Mouse (Mus musculus) midbrain, embryonic 14.5 days (tissue): ENCODE data around the gene Adamts7. TPM values are rescaled to one million over a fixed set of nuclear protein-coding genes. Genes with fewer than 3 reads are reported as not detected.

Experiments
- ATAC-seq: fragments of 200-750 bp; cut with Nextera tagmentation; 2 replicates; pipeline ENCODE4 v1.8.0; 2017; ENCODE audit warnings: moderate number of reproducible peaks, moderate library complexity; ENCODE audit not compliant: low FRiP score, low TSS enrichment
- DNase-seq: peaks from one replicate; pipeline ENCODE4 v3.0.0-alpha.2; 2015
- H3K27ac ChIP-seq: fragments of 300-500 bp; sonication (generic); replicated peaks from 2 replicates; pipeline ENCODE4 v1.5.1; 2014; ENCODE audit warnings: mild to moderate bottlenecking, low read depth, low read length, moderate library complexity
- H3K27me3 ChIP-seq: fragments of 300-500 bp; sonication (generic); 2 replicates; pipeline ENCODE4 v1.6.1; 2014; ENCODE audit warnings: low read length, control low read depth, mixed read lengths; ENCODE audit not compliant: control insufficient read depth, insufficient read depth
- H3K36me3 ChIP-seq: fragments of 300-500 bp; sonication (generic); 2 replicates; pipeline ENCODE4 v1.6.1; 2014; ENCODE audit warnings: low read length, control low read depth; ENCODE audit not compliant: control insufficient read depth, insufficient read depth
- H3K4me1 ChIP-seq: fragments of 300-500 bp; sonication (generic); 2 replicates; pipeline ENCODE4 v1.6.1; 2014; ENCODE audit warnings: mild to moderate bottlenecking, antibody characterized with exemption, low read length, control low read depth; ENCODE audit not compliant: control insufficient read depth, insufficient read depth
- H3K4me2 ChIP-seq: fragments of 300-500 bp; sonication (generic); 2 replicates; pipeline ENCODE4 v1.6.1; 2014; ENCODE audit warnings: mild to moderate bottlenecking, low read length, moderate library complexity
- H3K4me3 ChIP-seq: fragments of 300-500 bp; sonication (generic); replicated peaks from 2 replicates; pipeline ENCODE4 v1.5.1; 2014; ENCODE audit warnings: low read depth, low read length
- H3K9ac ChIP-seq: fragments of 300-500 bp; sonication (generic); replicated peaks from 2 replicates; pipeline ENCODE4 v1.6.1; 2014; ENCODE audit warnings: mild to moderate bottlenecking, low read length, moderate library complexity
- H3K9me3 ChIP-seq: fragments of 300-500 bp; sonication (generic); 2 replicates; pipeline ENCODE4 v1.6.1; 2016; ENCODE audit warnings: low read length, control low read depth, mixed read lengths; ENCODE audit not compliant: control insufficient read depth
- WGBS: fragments of 180-500 bp; shearing (Covaris S2); extraction: QIAGEN DNeasy Blood & Tissue Kit; methylation state at CpG from one replicate; pipeline ENCODE4 v1.1.7; 2014; 5-methylcytosine and 5-hydroxymethylcytosine counted together
- polyA plus RNA-seq: library from polyadenylated mRNA; unstranded; fragments of >200 nt; fragmentation: Nextera tagmentation; extraction: Ambion mirVana; gene quantifications from 2 replicates; pipeline ENCODE4 v1.2.1, GENCODE M21; 2014

The Adamts7 gene
- polyA plus RNA-seq, 1 experiment from 2014 or later = 10.7 TPM

DNA sequence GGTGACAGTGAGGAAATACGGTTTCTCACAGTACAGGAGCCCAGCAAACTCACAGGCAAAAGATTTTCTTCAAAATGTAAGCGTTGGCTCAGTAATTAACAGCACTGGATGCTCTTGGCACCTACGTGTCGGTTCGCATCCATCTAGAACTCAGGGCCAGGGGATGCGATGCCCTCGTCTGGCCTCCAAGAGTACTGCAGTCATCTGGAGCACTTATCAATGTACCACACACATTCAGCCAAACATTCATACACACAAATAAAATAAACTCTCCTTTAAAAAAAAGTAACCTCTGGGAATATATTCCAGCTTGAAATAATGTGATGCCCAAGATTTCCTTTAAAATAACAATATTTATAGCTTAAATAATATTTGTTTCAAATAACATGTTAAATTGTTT is 78.7 kb downstream of the Adamts7 start:
- DNase-seq = no peak
- no peak overlapping the region for H3K4me3 ChIP-seq
- H3K9ac ChIP-seq = no peak overlapping the region
- H3K9me3 ChIP-seq = no peaks in the 10 kb centered on the region
- ATAC-seq = no peak
- peaks cover 9% of the 10 kb centered on the region; the same call in 1 of the 2 replicates for H3K36me3 ChIP-seq
- no peak overlapping the region for H3K27ac ChIP-seq
- no peak overlapping the region for H3K4me2 ChIP-seq
- 69% methylated on average over 7 of the region's 7 CpGs for WGBS
- H3K27me3 ChIP-seq = no peaks in the 10 kb centered on the region
- H3K4me1 ChIP-seq = no peaks in the 10 kb centered on the region

DNA sequence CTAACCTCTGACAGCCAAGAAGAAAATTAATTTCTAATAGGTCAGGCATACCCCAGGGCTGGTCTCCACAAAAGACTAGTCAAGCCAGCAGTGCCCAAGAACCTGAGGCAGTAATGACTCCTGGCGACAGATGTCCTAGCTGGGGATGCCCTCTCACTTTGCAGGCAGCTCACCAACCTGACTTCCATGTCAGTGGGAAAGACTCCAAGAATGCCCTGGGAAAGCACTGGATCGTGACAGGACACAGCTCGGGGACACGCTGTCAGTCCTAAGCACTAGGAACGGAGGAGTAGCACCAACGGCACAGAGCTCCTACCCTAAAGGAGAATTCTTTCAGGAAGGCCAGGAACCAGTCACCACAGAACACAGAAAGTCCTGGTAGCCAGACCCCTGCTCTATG is 79.4 kb downstream of the Adamts7 start:
- Histone ChIP-seq H3K9me3 (no peaks in the 10 kb centered on the region), H3K27ac (no peak overlapping the region), H3K4me2 (no peak overlapping the region), H3K36me3 (peaks cover 9% of the 10 kb centered on the region; the same call in 1 of the 2 replicates), H3K9ac (no peak overlapping the region), H3K4me3 (no peak overlapping the region), H3K4me1 (no peaks in the 10 kb centered on the region), H3K27me3 (no peaks in the 10 kb centered on the region)
- ATAC-seq (no peak), DNase-seq (no peak)
- WGBS = 83% methylated on average over 6 of the region's 6 CpGs

DNA sequence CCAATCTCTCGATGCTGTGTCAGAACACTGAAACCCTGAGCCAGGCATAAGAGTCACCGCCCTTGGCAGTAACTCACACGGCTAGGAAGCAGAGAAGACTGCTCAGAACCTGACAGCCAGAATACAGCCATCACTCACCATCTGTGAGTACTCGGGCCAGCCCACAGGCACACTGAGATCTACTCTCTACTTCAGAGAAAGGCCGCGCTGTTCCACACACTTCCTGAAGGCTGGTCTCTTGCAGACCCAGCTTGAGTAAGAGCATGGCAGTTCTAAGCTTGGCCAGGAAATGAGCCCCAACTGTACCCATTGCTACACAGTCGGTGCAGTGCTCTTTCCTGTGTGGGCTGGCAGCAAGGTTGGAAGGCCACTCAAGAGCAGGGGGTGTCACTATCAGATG is 80.0 kb downstream of the Adamts7 start:
- Histone ChIP-seq H3K27me3 (no peaks in the 10 kb centered on the region), H3K4me1 (no peaks in the 10 kb centered on the region), H3K27ac (no peak overlapping the region), H3K4me3 (no peak overlapping the region), H3K9ac (no peak overlapping the region), H3K9me3 (no peaks in the 10 kb centered on the region), H3K4me2 (no peak overlapping the region), H3K36me3 (0 out of 2 replicates have a peak, but pooled peaks cover 4% of the 10 kb centered on the region)
- DNase-seq (no peak), ATAC-seq (no peak)
- whole genome bisulfite sequencing = 90% methylated on average over 7 of the region's 7 CpGs

DNA sequence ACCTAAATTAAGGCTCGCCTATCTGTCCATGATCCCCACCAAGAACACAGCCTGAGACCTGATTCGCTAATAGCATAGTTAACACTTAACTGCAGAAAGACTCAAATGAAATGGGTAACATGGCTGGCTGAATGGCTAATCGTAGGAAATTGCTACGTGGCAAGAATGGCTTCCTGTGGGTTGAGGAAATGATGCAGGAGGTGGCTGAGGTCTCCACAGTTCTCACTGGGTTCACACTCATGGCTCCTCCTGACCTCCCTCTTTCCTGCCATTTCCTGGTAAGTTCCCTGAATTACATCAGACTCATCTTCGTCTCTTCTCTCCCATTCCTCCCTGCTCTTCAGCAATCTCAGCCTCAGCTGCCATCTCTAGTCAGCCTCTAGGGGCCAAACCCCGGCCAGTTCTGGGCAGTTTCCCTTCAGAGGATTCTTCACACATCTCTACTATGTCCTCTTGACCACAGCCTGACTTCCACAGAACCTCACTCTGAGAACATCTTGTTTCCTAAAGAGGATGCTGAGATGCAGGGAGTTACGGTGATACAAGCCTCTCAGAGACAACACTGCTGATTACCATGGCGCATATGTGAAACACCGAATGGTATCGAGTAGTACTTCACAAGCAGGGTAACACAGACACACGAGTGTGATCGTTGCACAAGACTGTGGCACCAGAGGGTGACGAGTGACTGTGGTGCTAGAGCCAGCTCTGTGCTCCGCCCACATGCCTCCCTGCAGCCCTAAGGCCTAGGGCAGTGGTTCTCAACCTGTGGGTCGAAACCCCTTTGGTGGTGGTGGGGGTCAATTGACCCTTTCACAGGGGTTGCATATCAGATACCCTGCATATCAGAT is 81.7 kb downstream of the Adamts7 start:
- DNase-seq = no peak
- Histone ChIP-seq H3K4me3 (no peak overlapping the region), H3K9ac (no peak overlapping the region), H3K27me3 (no peaks in the 10 kb centered on the region), H3K4me1 (no peaks in the 10 kb centered on the region), H3K36me3 (0 out of 2 replicates have a peak, but pooled peaks cover 8% of the 10 kb centered on the region), H3K4me2 (no peak overlapping the region), H3K9me3 (no peaks in the 10 kb centered on the region), H3K27ac (no peak overlapping the region)
- WGBS = 93% methylated on average over 15 of the region's 15 CpGs
- ATAC-seq = no peak

DNA sequence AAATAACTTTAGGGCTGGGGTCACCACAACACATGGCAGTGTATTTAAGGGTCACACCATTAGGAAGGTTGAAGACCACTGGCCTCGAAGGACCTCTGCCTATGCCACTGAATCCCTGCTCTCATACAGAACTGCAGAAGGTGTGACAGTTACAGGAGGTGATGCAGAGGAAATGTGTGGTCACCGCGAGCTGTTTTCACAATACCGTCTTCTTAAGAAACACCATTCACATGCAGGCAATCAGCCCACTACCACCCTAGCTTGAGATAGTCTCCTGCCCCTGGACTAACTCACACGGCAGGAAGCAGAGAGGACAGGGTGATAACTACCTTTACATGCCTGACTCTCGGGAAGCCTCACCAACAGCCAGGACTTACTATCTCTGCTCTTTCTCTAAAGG is 82.3 kb downstream of the Adamts7 start:
- H3K9ac ChIP-seq = no peak overlapping the region
- H3K4me3 ChIP-seq = no peak overlapping the region
- ATAC-seq = no peak
- no peak overlapping the region for H3K4me2 ChIP-seq
- 96% methylated on average over 6 of the region's 6 CpGs for WGBS
- no peaks in the 10 kb centered on the region for H3K27me3 ChIP-seq
- H3K36me3 ChIP-seq = 0 out of 2 replicates have a peak, but pooled peaks cover 8% of the 10 kb centered on the region
- no peaks in the 10 kb centered on the region for H3K4me1 ChIP-seq
- H3K27ac ChIP-seq = no peak overlapping the region
- no peak for DNase-seq
- no peaks in the 10 kb centered on the region for H3K9me3 ChIP-seq

DNA sequence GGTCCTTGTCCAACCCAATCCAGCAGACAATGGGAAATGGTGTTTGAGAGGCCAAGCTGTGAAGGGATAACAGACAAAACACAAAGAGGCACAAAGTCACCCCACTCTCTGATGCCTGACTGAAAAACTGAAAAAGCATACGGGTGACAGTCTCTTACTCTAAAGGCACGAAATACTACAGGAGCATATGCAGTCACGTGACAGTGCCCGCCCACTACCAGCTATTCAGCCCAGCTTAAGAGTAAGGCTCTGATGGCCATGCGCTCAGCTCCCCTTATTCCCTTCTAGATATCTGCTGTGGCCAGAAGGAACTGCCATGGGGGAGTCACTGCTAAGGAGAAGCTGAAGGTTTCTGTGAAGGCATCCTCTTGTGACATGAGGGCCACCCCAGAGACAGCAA is 82.9 kb downstream of the Adamts7 start:
- H3K9me3 ChIP-seq = no peaks in the 10 kb centered on the region
- DNase-seq (no peak), ATAC-seq (no peak)
- H3K9ac ChIP-seq = no peak overlapping the region
- no peak overlapping the region for H3K27ac ChIP-seq
- WGBS = 94% methylated on average over 5 of the region's 5 CpGs
- no peak overlapping the region for H3K4me2 ChIP-seq
- H3K27me3 ChIP-seq = no peaks in the 10 kb centered on the region
- no peak overlapping the region for H3K4me3 ChIP-seq
- H3K4me1 ChIP-seq = no peaks in the 10 kb centered on the region
- H3K36me3 ChIP-seq = 0 out of 2 replicates have a peak, but pooled peaks cover 5% of the 10 kb centered on the region

DNA sequence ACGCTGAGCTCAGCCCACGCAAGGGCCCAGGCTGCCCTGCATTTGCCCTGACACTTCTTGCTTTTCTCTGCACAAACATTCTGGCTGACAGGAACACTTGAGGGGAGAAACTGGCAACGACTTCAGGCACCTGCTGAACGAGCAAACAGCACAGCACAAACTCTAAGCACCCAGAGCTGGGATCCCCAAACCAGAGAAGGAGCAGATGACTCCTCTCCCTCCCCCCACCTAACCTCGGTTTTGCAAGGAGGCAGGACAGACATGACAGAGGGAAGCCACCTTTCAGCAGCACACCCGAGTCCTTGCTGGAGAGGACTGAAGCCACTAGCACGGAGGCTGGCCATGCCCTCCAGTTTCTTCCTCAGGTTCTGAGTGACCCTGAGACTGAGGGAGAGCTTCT is 84.4 kb downstream of the Adamts7 start:
- Histone ChIP-seq H3K27ac (no peak overlapping the region), H3K27me3 (no peaks in the 10 kb centered on the region), H3K9me3 (no peaks in the 10 kb centered on the region), H3K4me3 (no peak overlapping the region), H3K9ac (no peak overlapping the region), H3K36me3 (0 out of 2 replicates have a peak, but pooled peaks cover 3% of the 10 kb centered on the region), H3K4me1 (no peaks in the 10 kb centered on the region), H3K4me2 (no peak overlapping the region)
- ATAC-seq = no peak
- WGBS = 81% methylated on average over 7 of the region's 7 CpGs
- DNase-seq = no peak

DNA sequence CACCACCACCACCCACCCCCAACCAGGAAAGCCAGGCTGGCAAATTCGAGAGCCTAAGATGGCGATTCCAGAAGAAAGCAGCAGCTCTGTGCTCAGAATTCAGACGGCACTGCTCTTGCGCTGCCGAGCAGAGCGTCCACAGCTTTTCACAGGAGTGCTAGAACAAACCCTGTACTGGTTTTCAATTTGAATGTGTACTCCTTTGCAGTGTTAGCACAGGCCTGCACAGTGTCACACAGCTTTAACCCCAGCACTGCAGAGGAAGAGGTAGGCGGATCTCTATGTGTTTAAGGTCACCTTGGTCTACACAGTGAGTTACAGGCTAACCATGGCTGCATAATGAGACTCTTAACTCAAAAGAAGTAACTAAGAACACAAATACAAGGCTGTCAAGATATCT is 85.5 kb downstream of the Adamts7 start:
- Histone ChIP-seq H3K4me3 (no peak overlapping the region), H3K4me1 (no peaks in the 10 kb centered on the region)
- WGBS = 94% methylated on average over 7 of the region's 7 CpGs

DNA sequence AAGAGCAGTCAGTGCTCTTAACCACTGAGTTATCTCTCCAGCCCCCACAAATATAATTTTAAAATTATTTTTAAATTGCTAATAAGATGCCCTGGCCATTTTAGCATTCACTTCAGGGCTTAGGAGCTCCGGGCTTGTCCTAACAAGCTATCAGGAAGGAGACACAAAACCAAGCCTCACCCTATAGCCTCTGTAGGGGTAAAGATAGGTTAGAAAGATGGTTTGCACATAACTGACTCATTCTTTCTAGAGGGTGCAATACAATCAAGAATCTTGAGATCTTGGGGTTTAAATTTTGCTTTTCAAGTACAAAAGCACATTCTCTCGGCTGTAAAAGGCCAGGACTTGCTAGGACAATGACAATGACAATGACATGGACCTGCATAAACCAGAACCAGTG is 86.2 kb downstream of the Adamts7 start:
- Histone ChIP-seq H3K27ac (no peak overlapping the region), H3K27me3 (no peaks in the 10 kb centered on the region), H3K9ac (no peak overlapping the region), H3K36me3 (0 out of 2 replicates have a peak, but pooled peaks cover 3% of the 10 kb centered on the region), H3K9me3 (no peaks in the 10 kb centered on the region), H3K4me1 (no peaks in the 10 kb centered on the region), H3K4me2 (no peak overlapping the region), H3K4me3 (no peak overlapping the region)
- ATAC-seq = no peak
- DNase-seq = no peak
- 85% methylated on average over 2 of the region's 2 CpGs for WGBS

More for the DNA sequence above, 85.5 kb downstream of the Adamts7 start:
- no peak for DNase-seq
- Histone ChIP-seq H3K36me3 (0 out of 2 replicates have a peak, but pooled peaks cover 3% of the 10 kb centered on the region), H3K27ac (no peak overlapping the region), H3K4me2 (no peak overlapping the region), H3K9me3 (no peaks in the 10 kb centered on the region), H3K27me3 (no peaks in the 10 kb centered on the region), H3K9ac (no peak overlapping the region)
- no peak for ATAC-seq
